Mouse (Mus musculus) adrenal gland, postnatal 10 days (tissue): ENCODE results near the gene Hk1. TPM values are rescaled to one million over a fixed set of nuclear protein-coding genes. Genes with fewer than 3 reads are reported as not detected.

Experiments used
- DNase-seq: peaks from one replicate; pipeline ENCODE4 v3.0.0; 2021; ENCODE audit warnings: mixed read lengths
- total RNA-seq, 2 experiments: library from RNA; stranded (reverse); gene quantifications; 2 replicates each; pipeline ENCODE4 v1.2.3; 2021

Hk1 gene
- total RNA-seq, 2 experiments from 2014 or later = 27.3 to 38.4 TPM

GRCm38 (mm10) chr10:62221647-62222046 is 158.1 kb downstream of the Hk1 start:
- no peak for DNase-seq

- no peak for DNase-seq
These were observed 158.8 kb downstream of the Hk1 start for GRCm38 (mm10) chr10:62220732-62221514.

Other genes with a start within 250 kb of the Hk1 start
- gene Neurog3, start 246.8 kb downstream of the Hk1 start, total RNA-seq = not detected
- gene Fam241b, start 236.0 kb downstream of the Hk1 start, total RNA-seq = 1 to 10 TPM; 1.2 to 4.2 TPM
- 10 to 100 TPM; 16.4 to 23.6 TPM for gene Tspan15, start 148.7 kb downstream of the Hk1 start, total RNA-seq
- 1 to 10 TPM; 9.0 to 9.5 TPM for gene Tacr2, start 127.5 kb downstream of the Hk1 start, total RNA-seq
- gene Hkdc1, start 42.6 kb upstream of the Hk1 start, total RNA-seq = under 1 TPM in 1 of 2 experiments, not detected in 1; 0.30 TPM
- under 1 TPM; 0.42 TPM for gene 4930507D05Rik, start 69.6 kb upstream of the Hk1 start, total RNA-seq
- gene Supv3l1, start 69.8 kb upstream of the Hk1 start, total RNA-seq = 10 to 100 TPM; 34.5 to 41.8 TPM
- gene Vps26a, start 106.9 kb upstream of the Hk1 start, total RNA-seq = 10 to 100 TPM; 42.9 to 48.3 TPM
- gene Srgn, start 147.5 kb upstream of the Hk1 start, total RNA-seq = 10 to 100 TPM; 41.3 to 44.6 TPM
- 10 to 100 TPM; 35.0 to 36.9 TPM for gene Kif1bp, start 198.5 kb upstream of the Hk1 start, total RNA-seq
- 10 to 100 TPM; 52.2 to 54.8 TPM for gene Ddx21, start 222.4 kb upstream of the Hk1 start, total RNA-seq